Mouse (Mus musculus): ENCODE measurements around the gene Tent4a. TPM values are rescaled to one million over a fixed set of nuclear protein-coding genes. Genes with fewer than 3 reads are reported as not detected.
"Not testable (repeated sequence)": the region's sequence is repeated elsewhere in the genome, so short reads cannot be mapped to it uniquely, and the experiment has no call there.

Tent4a gene
- total and polyA plus RNA-seq, 3 experiments = 3.6 to 8.8 (median 5.7) TPM

DNA sequence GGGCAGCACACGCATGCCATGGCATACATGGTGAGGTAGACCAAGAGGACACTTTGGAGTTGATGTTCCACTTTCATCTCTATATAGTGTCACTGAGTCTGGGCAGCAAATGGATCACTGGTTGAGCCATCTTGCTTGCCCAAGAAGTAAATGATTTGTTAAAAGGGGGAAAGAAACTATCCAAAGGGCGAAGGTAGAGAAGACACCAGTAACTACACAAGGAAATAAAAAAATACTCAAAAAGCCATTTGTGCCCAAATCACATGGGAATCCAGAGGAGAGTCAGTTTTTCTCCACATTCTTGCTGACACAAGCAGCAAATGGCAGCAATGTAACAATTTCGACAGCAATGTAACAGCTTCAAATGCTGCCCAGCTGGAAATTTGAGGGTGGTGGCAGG, 38.2 kb upstream of the Tent4a start:
- in situ Hi-C loops (cut with MboI; ENCODE audit: low pct_ligation_motif_present, low pct_unique_long_range_greater_than_20kb, low sequenced_read_pairs) (no loop called here), dilution Hi-C loops (cut with MboI; ENCODE audit: extremely low pct_ligation_motif_present, extremely low pct_unique_long_range_greater_than_20kb, low sequenced_read_pairs) (no loop called here)
- Histone ChIP-seq H3K4me3 (replicated peaks in 1 of 3; ENCODE audit: low read depth in 2 of 3, low read length in 2 of 3, poor library complexity in 1 of 3) (no peak overlapping the region), H3K27me3 (replicated peaks) (no peaks in the 10 kb centered on the region), H3K9me3 (replicated peaks; ENCODE audit: low read length) (no peaks in the 10 kb centered on the region), H3K36me3 (replicated peaks in 1 of 2; ENCODE audit: control insufficient read depth in 1 of 2, insufficient read depth in 1 of 2, low read length in 1 of 2) (no peaks in the 10 kb centered on the region), H3K27ac (ENCODE audit: insufficient read depth, low read depth) (no peak overlapping the region), H3K79me2 (replicated peaks; ENCODE audit: control insufficient read depth, extremely low read depth, insufficient read depth, poor library complexity, severe bottlenecking) (no peaks in the 10 kb centered on the region), H3K4me1 (ENCODE audit: control insufficient read depth in 1 of 2, insufficient read depth in 2 of 2) (peaks cover 0 to 5% of the 10 kb centered on the region in 2 experiments; a peak in 2 of 4 replicates), H3K4me2 (ENCODE audit: insufficient read depth, low read depth, poor library complexity, severe bottlenecking) (no peak overlapping the region), H3K9ac (ENCODE audit: insufficient read depth, low read depth) (no peak overlapping the region)
- DNase-seq (ENCODE audit: extremely low read depth) = no peak
- TF ChIP-seq TBP (conservative IDR thresholded peaks at IDR 0.05; ENCODE audit: low read depth, low read length) (no peak), MAFK (IDR thresholded peaks at IDR 0.05; ENCODE audit: insufficient replicate concordance, low read length) (no peak), MAX (IDR thresholded peaks at IDR 0.05; ENCODE audit: low read length) (no peak), NRF1 (IDR thresholded peaks at IDR 0.05; ENCODE audit: low read depth, low read length) (no peak), PAX5 (IDR thresholded peaks at IDR 0.05; ENCODE audit: low read length) (no peak), JUND (conservative IDR thresholded peaks at IDR 0.05; ENCODE audit: low read depth, low read length) (no peak), POLR2A (IDR thresholded peaks at IDR 0.05; ENCODE audit: low read depth, low read length) (no peak), ETS1 (conservative IDR thresholded peaks at IDR 0.05; ENCODE audit: low read depth, low read length) (no peak), JUN (IDR thresholded peaks at IDR 0.05; ENCODE audit: insufficient read depth, low read depth, low read length) (no peak), SIN3A (IDR thresholded peaks at IDR 0.05; ENCODE audit: low read length) (no peak)

DNA sequence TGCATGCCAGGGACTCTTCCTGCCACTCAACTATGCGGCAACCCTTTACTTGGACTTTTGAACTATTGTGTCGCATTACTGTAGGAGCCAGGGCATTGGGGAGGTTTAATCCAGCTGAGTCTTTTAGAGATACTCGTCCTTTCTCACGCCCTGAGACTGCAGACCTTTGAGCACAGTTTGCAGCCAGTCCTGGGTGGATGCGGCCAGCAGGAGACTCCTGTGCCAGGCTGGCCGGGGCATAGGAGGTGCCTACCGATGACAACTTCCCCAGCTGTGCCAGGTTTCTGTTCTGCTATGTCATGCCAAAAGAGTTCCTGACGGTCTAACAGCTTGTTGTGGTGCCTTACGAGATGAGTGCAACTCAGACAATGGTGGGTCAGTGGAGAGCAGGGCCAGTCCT, 34.8 kb upstream of the Tent4a start:
- H3K79me2 ChIP-seq (replicated peaks; ENCODE audit: control insufficient read depth, extremely low read depth, insufficient read depth, poor library complexity, severe bottlenecking) = no peaks in the 10 kb centered on the region
- peaks cover 0 to 2% of the 10 kb centered on the region in 2 experiments; a peak in 2 of 4 replicates for H3K4me1 ChIP-seq (ENCODE audit: control insufficient read depth in 1 of 2, insufficient read depth in 2 of 2)
- no peak for DNase-seq (ENCODE audit: extremely low read depth)
- in situ Hi-C loops (cut with MboI; ENCODE audit: low pct_ligation_motif_present, low pct_unique_long_range_greater_than_20kb, low sequenced_read_pairs) = no loop called here
- H3K9me3 ChIP-seq (replicated peaks; ENCODE audit: low read length) = no peaks in the 10 kb centered on the region
- no peak overlapping the region for H3K27ac ChIP-seq (ENCODE audit: insufficient read depth, low read depth)
- no peaks in the 10 kb centered on the region for H3K36me3 ChIP-seq (replicated peaks in 1 of 2; ENCODE audit: control insufficient read depth in 1 of 2, insufficient read depth in 1 of 2, low read length in 1 of 2)
- dilution Hi-C loops (cut with MboI; ENCODE audit: extremely low pct_ligation_motif_present, extremely low pct_unique_long_range_greater_than_20kb, low sequenced_read_pairs) = no loop called here
- H3K9ac ChIP-seq (ENCODE audit: insufficient read depth, low read depth) = no peak overlapping the region
- no peak overlapping the region for H3K4me3 ChIP-seq (replicated peaks in 1 of 3; ENCODE audit: low read depth in 2 of 3, low read length in 2 of 3, poor library complexity in 1 of 3)
- TF ChIP-seq ETS1 (conservative IDR thresholded peaks at IDR 0.05; ENCODE audit: low read depth, low read length) (no peak), IRF4 (IDR thresholded peaks at IDR 0.05; ENCODE audit: low read depth, low read length) (no peak), MXI1 (IDR thresholded peaks at IDR 0.05; ENCODE audit: low read depth, low read length) (no peak), RAD21 (IDR thresholded peaks at IDR 0.05; ENCODE audit: low read depth, low read length) (no peak), CHD1 (IDR thresholded peaks at IDR 0.05; ENCODE audit: low read depth, low read length) (no peak), ELF1 (IDR thresholded peaks at IDR 0.05; ENCODE audit: low read depth, low read length) (no peak), ZC3H11A (IDR thresholded peaks at IDR 0.05; ENCODE audit: low read depth, low read length) (no peak), MYC (IDR thresholded peaks at IDR 0.05; ENCODE audit: low read depth, low read length) (no peak), KAT2A (IDR thresholded peaks at IDR 0.05; ENCODE audit: insufficient replicate concordance, low read length) (no peak), BHLHE40 (IDR thresholded peaks at IDR 0.05; ENCODE audit: low read depth, low read length) (no peak), E2F4 (IDR thresholded peaks at IDR 0.05; ENCODE audit: insufficient replicate concordance, low read depth, low read length) (no peak), UBTF (IDR thresholded peaks at IDR 0.05; ENCODE audit: low read depth, low read length) (no peak), HCFC1 (IDR thresholded peaks at IDR 0.05; ENCODE audit: low read depth, low read length) (no peak), JUN (IDR thresholded peaks at IDR 0.05; ENCODE audit: insufficient read depth, low read depth, low read length) (no peak), TCF12 (IDR thresholded peaks at IDR 0.05; ENCODE audit: low read depth, low read length) (no peak), ZNF384 (IDR thresholded peaks at IDR 0.05; ENCODE audit: low read depth, low read length) (no peak)
- H3K4me2 ChIP-seq (ENCODE audit: insufficient read depth, low read depth, poor library complexity, severe bottlenecking) = no peak overlapping the region
- H3K27me3 ChIP-seq (replicated peaks) = no peaks in the 10 kb centered on the region

DNA sequence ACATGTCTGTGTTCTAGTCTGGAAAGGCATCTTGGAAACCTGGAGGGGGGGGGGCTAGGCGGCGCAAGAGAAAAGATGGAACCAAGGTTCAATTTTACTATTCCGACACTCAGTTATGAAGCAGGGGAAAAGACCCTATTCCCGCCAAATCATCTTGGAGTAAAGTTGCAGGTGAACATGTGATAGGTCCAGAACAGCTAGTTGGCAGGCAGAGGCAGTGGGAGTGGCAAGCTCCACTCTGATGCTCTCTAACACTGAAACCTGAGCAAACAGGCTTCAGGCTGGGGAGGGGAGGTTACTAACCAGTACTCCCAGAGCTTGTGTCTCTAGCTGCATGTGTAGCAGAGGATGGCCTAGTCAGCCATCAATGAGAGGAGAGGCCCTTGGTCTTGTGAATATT, 31.0 kb upstream of the Tent4a start:
- H3K9me3 ChIP-seq (replicated peaks; ENCODE audit: low read length); H3K4me3 ChIP-seq (replicated peaks in 1 of 3; ENCODE audit: low read depth in 2 of 3, low read length in 2 of 3, poor library complexity in 1 of 3); H3K4me2 ChIP-seq (ENCODE audit: insufficient read depth, low read depth, poor library complexity, severe bottlenecking); DNase-seq (ENCODE audit: extremely low read depth); H3K36me3 ChIP-seq (replicated peaks in 1 of 2; ENCODE audit: control insufficient read depth in 1 of 2, insufficient read depth in 1 of 2, low read length in 1 of 2); H3K27ac ChIP-seq (ENCODE audit: insufficient read depth, low read depth); H3K27me3 ChIP-seq (replicated peaks); H3K9ac ChIP-seq (ENCODE audit: insufficient read depth, low read depth); dilution Hi-C loops (cut with MboI; ENCODE audit: extremely low pct_ligation_motif_present, extremely low pct_unique_long_range_greater_than_20kb, low sequenced_read_pairs); H3K79me2 ChIP-seq (replicated peaks; ENCODE audit: control insufficient read depth, extremely low read depth, insufficient read depth, poor library complexity, severe bottlenecking); in situ Hi-C loops (cut with MboI; ENCODE audit: low pct_ligation_motif_present, low pct_unique_long_range_greater_than_20kb, low sequenced_read_pairs); H3K4me1 ChIP-seq (ENCODE audit: control insufficient read depth in 1 of 2, insufficient read depth in 2 of 2): not testable (repeated sequence)

All from CH12.LX (cell line).